Mouse (Mus musculus): Measurements from ENCODE around the gene Gria2. TPM values are rescaled to one million over a fixed set of nuclear protein-coding genes. Genes with fewer than 3 reads are reported as not detected.

Gene Gria2
- total and polyA plus RNA-seq, 2 experiments: not detected

DNA sequence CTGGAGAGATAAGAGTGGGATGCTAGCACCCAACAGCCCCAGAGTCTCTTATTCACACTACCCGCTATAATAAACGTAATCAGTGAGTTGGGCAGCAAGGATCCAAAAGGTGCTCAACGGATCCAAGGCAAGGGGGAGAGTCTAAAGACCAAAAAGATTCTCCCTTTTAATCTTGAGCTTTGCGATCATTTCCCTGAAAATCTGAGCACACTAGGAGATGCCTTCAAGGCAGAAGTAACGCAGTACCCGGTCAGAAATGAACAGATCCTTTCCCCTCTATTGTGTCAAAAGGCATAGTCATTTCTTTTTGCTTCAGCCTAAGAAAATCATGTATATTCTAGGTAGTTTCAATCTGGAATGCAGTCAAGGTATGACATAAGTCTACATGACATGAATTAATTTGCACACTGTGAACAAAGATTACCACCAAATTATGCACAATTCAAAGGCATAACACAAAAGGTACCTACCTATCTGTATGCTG, 766 bp downstream of the Gria2 start:
- 38% methylated on average over 6 of the region's 6 CpGs for WGBS
- no peaks in the 10 kb centered on the region for H3K79me2 ChIP-seq (ENCODE audit: control insufficient read depth, insufficient read depth, low read length)
- H3K27ac ChIP-seq (replicated peaks; ENCODE audit: insufficient read depth, low read depth, low read length): no peak overlapping the region
- no peak for TF ChIP-seq POLR2A (IDR thresholded peaks at IDR 0.05; ENCODE audit: extremely low read depth, insufficient read depth, low read length)
- no peak for TF ChIP-seq CTCF (IDR thresholded peaks at IDR 0.05; ENCODE audit: low read depth, low read length)
- no peaks in the 10 kb centered on the region for H3K4me1 ChIP-seq (ENCODE audit: control insufficient read depth, insufficient read depth, low read length)
- peaks cover 10% of the 10 kb centered on the region for H3K27me3 ChIP-seq (ENCODE audit: control insufficient read depth, insufficient read depth, low read length)
- no peaks in the 10 kb centered on the region for H3K36me3 ChIP-seq (ENCODE audit: control insufficient read depth, insufficient read depth, low read length)
- no peak overlapping the region for H3K9ac ChIP-seq (ENCODE audit: low read depth, low read length)
- no peak for DNase-seq (ENCODE audit: extremely low read depth, low read depth, low spot score)
- no peak overlapping the region for H3K4me3 ChIP-seq (ENCODE audit: insufficient read depth, low read depth, low read length)

DNA sequence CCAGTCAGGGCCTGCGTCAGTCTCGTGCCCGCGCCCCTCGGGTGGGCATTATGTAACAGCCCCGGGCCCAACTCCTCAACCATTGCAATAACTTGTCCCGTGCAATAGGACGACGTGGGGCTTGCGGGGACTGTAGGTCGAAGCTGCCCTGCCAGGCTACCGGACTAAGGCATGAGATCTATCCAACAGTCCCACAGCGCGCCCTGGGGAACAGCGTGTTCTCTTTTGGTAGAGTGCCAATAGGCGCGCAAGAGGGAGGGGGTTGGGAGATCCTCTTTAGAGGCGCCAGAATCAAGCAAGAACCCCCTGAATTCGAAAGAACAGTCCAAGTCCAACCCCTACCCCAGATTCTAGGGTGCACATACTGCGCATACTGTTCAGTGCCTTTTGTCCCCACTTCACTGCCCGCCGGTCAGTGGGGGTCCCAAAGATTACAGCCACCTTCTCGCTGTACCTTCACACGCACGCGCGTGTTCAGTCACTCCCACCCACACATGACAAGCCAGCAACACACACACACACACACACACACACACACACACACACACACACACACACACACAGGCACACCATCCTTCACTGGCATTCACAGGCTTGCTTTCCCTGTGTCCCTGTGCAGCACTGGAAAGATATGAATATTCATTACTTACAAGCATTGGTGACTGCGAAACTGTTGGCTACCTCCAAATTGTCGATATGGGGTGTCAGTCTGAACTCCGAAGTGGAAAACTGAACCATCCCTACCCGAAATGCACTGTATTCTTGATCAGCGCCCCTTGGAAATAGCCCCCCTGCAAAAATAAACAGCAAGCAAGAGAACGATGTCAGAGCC, 1.4 kb downstream of the Gria2 start:
- H3K4me3 ChIP-seq (ENCODE audit: insufficient read depth, low read depth, low read length): no peak overlapping the region
- TF ChIP-seq POLR2A (IDR thresholded peaks at IDR 0.05; ENCODE audit: extremely low read depth, insufficient read depth, low read length): no peak
- TF ChIP-seq CTCF (IDR thresholded peaks at IDR 0.05; ENCODE audit: low read depth, low read length): no peak
- no peaks in the 10 kb centered on the region for H3K79me2 ChIP-seq (ENCODE audit: control insufficient read depth, insufficient read depth, low read length)
- H3K27me3 ChIP-seq (ENCODE audit: control insufficient read depth, insufficient read depth, low read length): peaks cover 10% of the 10 kb centered on the region
- WGBS: 15% methylated on average over 33 of the region's 33 CpGs
- no peaks in the 10 kb centered on the region for H3K36me3 ChIP-seq (ENCODE audit: control insufficient read depth, insufficient read depth, low read length)
- H3K27ac ChIP-seq (replicated peaks; ENCODE audit: insufficient read depth, low read depth, low read length): no peak overlapping the region
- no peak overlapping the region for H3K9ac ChIP-seq (ENCODE audit: low read depth, low read length)
- H3K4me1 ChIP-seq (ENCODE audit: control insufficient read depth, insufficient read depth, low read length): no peaks in the 10 kb centered on the region
- no peak for DNase-seq (ENCODE audit: extremely low read depth, low read depth, low spot score)

DNA sequence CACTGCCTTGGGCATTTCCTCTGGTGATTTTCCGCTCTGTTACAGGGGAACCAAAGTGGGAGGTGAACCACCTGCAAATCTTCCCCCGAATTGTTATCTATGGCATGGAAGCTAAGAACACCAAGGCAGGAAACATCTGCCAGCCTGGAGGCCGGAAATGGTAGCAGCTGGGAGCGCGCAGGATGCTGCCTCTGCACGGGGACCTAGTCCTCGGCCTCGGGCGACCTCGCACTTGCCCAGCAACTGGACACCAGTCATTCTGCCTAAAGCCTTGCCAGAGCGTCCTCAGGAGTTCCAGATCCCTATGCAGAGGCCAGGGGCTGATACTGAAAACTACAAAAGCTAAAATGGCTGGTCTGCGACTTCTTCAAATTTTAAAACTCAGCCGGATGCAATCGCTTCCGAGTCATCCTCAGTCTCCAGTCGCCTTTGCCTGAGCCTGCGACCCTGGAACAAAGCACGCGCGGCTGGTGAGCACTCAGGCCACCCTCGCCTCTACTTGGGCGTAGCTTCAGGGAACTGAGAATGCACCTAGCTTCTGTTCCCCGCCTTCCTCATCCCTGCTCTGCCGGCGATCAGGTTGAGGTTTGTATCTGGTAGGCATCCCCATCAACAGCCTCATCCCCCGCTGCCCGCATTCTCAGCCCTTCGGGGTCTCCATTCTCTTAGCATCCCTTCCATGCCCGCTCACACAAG, 2.2 kb downstream of the Gria2 start:
- TF ChIP-seq CTCF (IDR thresholded peaks at IDR 0.05; ENCODE audit: low read depth, low read length) (no peak), POLR2A (IDR thresholded peaks at IDR 0.05; ENCODE audit: extremely low read depth, insufficient read depth, low read length) (no peak)
- Histone ChIP-seq H3K9ac (ENCODE audit: low read depth, low read length) (no peak overlapping the region), H3K27ac (replicated peaks; ENCODE audit: insufficient read depth, low read depth, low read length) (no peak overlapping the region), H3K36me3 (ENCODE audit: control insufficient read depth, insufficient read depth, low read length) (no peaks in the 10 kb centered on the region), H3K27me3 (ENCODE audit: control insufficient read depth, insufficient read depth, low read length) (peaks cover 10% of the 10 kb centered on the region), H3K79me2 (ENCODE audit: control insufficient read depth, insufficient read depth, low read length) (no peaks in the 10 kb centered on the region), H3K4me3 (ENCODE audit: insufficient read depth, low read depth, low read length) (no peak overlapping the region), H3K4me1 (ENCODE audit: control insufficient read depth, insufficient read depth, low read length) (no peaks in the 10 kb centered on the region)
- WGBS: 6% methylated on average over 29 of the region's 29 CpGs
- DNase-seq (ENCODE audit: extremely low read depth, low read depth, low spot score): no peak

DNA sequence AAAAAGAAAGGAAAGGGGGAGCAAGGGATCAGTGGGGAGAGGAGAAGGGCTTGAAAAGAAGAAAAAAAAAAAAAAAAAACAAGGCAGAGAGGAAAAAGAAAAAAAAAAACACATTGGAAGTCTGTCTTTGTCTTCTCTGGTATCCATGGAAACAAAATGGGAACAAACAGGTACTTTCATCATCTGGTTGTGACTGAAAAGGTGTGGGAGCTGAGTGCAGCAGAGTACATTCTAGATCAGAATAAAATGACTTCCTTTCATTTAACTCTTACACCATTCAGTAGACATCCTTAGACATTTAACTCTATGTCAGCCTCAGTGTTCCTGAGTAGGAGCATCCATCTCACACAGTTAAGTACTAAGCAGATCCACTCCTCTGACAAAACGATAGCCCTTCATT, 4.7 kb downstream of the Gria2 start:
- Histone ChIP-seq H3K36me3 (ENCODE audit: control insufficient read depth, insufficient read depth, low read length) (no peaks in the 10 kb centered on the region), H3K27me3 (ENCODE audit: control insufficient read depth, insufficient read depth, low read length) (peaks cover 10% of the 10 kb centered on the region), H3K4me3 (ENCODE audit: insufficient read depth, low read depth, low read length) (no peak overlapping the region), H3K4me1 (ENCODE audit: control insufficient read depth, insufficient read depth, low read length) (no peaks in the 10 kb centered on the region), H3K9ac (ENCODE audit: low read depth, low read length) (no peak overlapping the region), H3K27ac (replicated peaks; ENCODE audit: insufficient read depth, low read depth, low read length) (no peak overlapping the region), H3K79me2 (ENCODE audit: control insufficient read depth, insufficient read depth, low read length) (no peaks in the 10 kb centered on the region)
- no peak for DNase-seq (ENCODE audit: extremely low read depth, low read depth, low spot score)
- 76% methylated on average over 1 of the region's 1 CpGs for WGBS
- TF ChIP-seq POLR2A (IDR thresholded peaks at IDR 0.05; ENCODE audit: extremely low read depth, insufficient read depth, low read length) (no peak), CTCF (IDR thresholded peaks at IDR 0.05; ENCODE audit: low read depth, low read length) (no peak)

DNA sequence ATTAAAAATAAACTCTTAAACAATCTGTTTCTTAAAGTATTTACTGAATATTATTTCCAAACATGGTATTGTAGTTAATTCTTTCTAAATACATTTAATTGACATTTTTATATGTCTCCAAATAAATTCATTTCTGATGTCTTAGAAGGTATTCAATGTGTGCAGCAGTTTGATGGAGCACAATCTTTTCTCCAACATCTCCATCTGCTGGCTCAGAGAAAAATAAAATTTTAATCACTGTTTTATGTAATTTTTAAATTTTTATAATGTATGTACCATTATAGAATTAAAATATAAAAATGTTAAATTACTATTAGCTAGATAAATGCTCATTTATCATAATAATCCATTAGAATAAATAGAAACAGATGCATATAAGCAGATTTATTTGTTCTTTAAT, 5.9 kb downstream of the Gria2 start:
- no peak for DNase-seq (ENCODE audit: extremely low read depth, low read depth, low spot score)
- no peak overlapping the region for H3K9ac ChIP-seq (ENCODE audit: low read depth, low read length)
- no peak overlapping the region for H3K4me3 ChIP-seq (ENCODE audit: insufficient read depth, low read depth, low read length)
- no peaks in the 10 kb centered on the region for H3K79me2 ChIP-seq (ENCODE audit: control insufficient read depth, insufficient read depth, low read length)
- peaks cover 10% of the 10 kb centered on the region for H3K27me3 ChIP-seq (ENCODE audit: control insufficient read depth, insufficient read depth, low read length)
- no peak overlapping the region for H3K27ac ChIP-seq (replicated peaks; ENCODE audit: insufficient read depth, low read depth, low read length)
- no peak for TF ChIP-seq CTCF (IDR thresholded peaks at IDR 0.05; ENCODE audit: low read depth, low read length)
- TF ChIP-seq POLR2A (IDR thresholded peaks at IDR 0.05; ENCODE audit: extremely low read depth, insufficient read depth, low read length): no peak
- H3K36me3 ChIP-seq (ENCODE audit: control insufficient read depth, insufficient read depth, low read length): no peaks in the 10 kb centered on the region
- H3K4me1 ChIP-seq (ENCODE audit: control insufficient read depth, insufficient read depth, low read length): no peaks in the 10 kb centered on the region

DNA sequence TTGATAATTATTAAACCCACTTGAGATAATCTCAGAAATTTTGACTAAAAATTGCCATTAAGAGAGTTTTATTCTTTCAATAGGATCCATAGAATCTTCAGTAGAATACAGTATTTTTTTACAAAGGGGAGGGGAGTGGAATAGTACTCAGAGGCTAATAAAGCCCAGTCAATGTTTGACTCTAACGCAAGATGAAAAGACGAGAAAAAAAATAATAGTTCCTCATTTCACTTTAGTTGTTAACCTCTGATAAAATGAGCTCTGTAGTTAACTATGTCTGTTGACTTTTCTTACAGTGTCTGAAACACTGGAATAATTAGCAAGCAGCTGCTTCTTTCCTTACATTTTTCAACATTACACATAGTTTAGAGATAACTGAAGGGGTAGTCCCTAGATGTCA, 7.4 kb downstream of the Gria2 start:
- no peak for TF ChIP-seq CTCF (IDR thresholded peaks at IDR 0.05; ENCODE audit: low read depth, low read length)
- TF ChIP-seq POLR2A (IDR thresholded peaks at IDR 0.05; ENCODE audit: extremely low read depth, insufficient read depth, low read length): no peak
- Histone ChIP-seq H3K27me3 (ENCODE audit: control insufficient read depth, insufficient read depth, low read length) (no peaks in the 10 kb centered on the region), H3K36me3 (ENCODE audit: control insufficient read depth, insufficient read depth, low read length) (no peaks in the 10 kb centered on the region), H3K4me3 (ENCODE audit: insufficient read depth, low read depth, low read length) (no peak overlapping the region), H3K9ac (ENCODE audit: low read depth, low read length) (no peak overlapping the region), H3K4me1 (ENCODE audit: control insufficient read depth, insufficient read depth, low read length) (no peaks in the 10 kb centered on the region), H3K27ac (replicated peaks; ENCODE audit: insufficient read depth, low read depth, low read length) (no peak overlapping the region), H3K79me2 (ENCODE audit: control insufficient read depth, insufficient read depth, low read length) (no peaks in the 10 kb centered on the region)
- WGBS: 84% methylated on average over 2 of the region's 2 CpGs
- DNase-seq (ENCODE audit: extremely low read depth, low read depth, low spot score): no peak
